Mouse (Mus musculus) cerebellum, adult 8-10 months (tissue): ENCODE measurements around the gene Fam234b.

Experiments
- DNase-seq: peaks from one replicate; pipeline ENCODE4 v3.0.0; 2022

The Fam234b gene

DNA sequence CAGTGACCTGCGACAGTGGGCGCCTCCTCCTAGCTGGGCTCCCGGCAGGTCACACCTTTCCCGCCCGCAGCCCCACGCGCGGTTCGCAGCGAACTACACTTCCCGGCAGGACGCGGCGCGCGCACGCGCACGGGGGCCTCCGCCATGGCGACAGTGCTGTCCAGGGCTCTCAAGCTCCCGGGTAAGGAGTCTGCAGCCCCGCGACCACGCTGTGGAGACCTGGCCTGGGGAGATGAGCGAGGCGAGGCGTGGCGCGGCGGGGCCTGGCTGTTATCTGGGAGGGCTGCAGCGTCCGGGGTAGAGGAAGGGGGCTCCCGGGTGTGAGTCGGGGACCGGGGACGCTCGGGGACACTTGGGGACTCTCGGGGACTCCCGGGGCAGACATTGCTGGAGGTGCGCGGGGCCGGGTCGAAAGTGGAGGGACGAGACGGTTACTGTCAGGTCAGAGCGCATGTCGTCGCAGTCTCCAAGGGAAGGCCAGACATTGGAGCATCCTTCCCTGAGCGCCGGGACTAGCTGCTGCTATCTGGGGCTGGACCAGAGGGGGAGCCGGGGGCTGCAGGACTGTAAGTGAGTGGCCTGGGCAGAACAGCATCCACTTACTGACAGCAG, at the start of gene Fam234b, which contains the start of gene Hebp1:
Gene Fam234b (plus strand): TSS at position 57 of the 612 bp plus-strand sequence.
Gene Hebp1 (minus strand): TSS at position 102 of the 612 bp plus-strand sequence.
- DNase-seq: peak; percentile 90

- DNase-seq: peak; percentile 14
Measured at GRCm38 (mm10) chr6:135148506-135148905, 49.3 kb upstream of the Fam234b start.

GRCm38 (mm10) chr6:135149175-135149574, 48.6 kb upstream of the Fam234b start:
- DNase-seq: no peak

GRCm38 (mm10) chr6:135149722-135150121, 48.1 kb upstream of the Fam234b start:
- no peak for DNase-seq

- no peak for DNase-seq
Measured at GRCm38 (mm10) chr6:135150311-135150710, 47.5 kb upstream of the Fam234b start.

DNA sequence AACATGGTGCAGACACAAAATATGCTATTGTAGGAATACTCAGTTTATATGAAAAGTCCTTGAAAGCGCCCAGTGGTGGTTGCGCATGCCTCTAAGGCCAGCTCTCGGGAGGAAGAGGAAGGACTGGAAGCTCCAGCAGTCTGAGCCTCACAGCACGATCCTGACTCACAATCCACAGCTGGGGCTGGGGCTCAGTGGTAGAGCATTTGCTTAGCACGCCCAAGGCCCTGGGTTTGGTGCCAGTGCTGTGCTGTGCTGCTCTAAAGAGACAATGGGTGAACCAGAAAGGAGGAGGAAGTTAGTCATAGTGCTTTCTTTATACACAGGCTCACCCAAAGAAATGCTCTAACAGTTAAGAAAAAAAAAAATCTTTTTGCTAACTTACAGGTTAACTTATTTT, 44.1 kb upstream of the Fam234b start:
- DNase-seq: no peak

- DNase-seq: no peak
Measured at GRCm38 (mm10) chr6:135156597-135156996, 41.2 kb upstream of the Fam234b start.

DNA sequence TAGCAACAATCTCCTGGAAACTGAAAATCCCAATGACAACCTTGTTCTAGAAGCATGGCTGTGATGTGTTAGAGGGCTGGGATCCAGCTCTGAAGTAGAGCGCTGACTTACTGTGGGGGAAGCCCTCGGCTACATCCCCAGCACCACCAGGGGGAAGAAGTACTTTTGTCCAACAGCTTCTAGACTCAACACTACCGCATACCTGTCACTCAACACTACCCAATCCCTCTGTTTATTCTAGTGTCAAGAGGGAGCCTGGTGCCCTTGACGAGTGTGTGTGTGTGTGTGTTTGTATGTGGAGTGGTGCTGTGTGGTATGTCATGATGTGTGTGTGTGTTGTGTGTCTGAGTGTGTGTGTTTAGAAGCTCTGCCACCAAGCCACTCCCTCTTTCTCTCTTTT, 40.3 kb upstream of the Fam234b start:
- DNase-seq: no peak

DNA sequence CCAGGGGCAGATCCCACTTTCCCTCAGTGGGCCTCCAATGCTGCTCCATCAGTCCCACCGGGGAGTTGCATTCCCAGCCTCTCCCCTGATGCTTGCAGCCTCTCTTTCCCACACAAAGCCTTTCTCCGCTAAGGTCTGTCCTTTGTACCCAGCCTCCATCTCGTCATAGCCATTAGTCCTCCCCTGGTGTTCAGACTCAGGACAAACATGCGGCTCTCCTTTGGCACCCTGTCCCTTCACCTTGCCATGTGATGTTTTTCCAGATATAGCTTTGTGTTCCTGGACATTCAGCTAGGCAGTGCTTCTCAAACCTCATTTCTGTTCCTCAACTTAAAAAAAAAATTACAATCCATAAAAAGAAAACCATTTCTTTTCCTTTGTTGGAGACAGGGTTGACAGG, 39.3 kb upstream of the Fam234b start:
- DNase-seq: no peak

DNA sequence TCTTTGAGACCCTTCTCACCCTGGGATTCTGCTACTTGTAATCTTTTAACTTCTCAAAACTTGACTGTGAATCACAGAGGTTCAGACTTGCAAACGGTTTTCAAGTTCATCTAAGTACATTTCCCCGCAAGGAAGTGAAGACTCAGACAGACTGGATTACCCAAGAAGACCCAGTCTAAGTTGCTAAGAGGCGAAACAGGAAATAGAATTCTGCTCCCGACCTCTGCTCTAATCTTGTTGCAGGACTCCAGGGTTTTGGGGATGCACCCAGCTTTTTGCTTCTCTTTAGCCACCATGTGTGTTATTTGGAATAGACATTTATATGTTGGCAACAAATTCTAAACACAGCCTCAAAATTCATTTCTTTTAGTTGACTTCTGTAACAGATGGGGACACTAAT, 36.4 kb upstream of the Fam234b start:
- no peak for DNase-seq

DNA sequence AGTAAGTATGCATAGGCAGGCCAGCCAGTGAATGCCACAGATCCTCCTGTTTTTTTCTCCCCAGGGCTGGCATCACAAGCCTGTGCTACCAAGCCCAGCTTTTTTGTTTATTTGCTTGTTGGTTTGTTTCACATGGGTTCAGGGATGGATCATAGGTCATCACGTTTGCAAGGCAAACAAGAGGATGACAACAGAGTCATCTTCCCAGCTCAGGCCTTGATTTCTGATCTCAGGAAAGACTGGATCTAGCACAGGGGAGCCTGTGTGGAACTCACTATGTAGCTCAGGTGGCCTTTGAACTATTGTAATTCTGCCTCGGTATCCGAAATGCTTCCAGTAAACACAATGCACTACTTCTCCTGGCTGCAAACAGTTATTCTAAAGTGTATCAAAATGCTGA, 35.5 kb upstream of the Fam234b start:
- no peak for DNase-seq

DNA sequence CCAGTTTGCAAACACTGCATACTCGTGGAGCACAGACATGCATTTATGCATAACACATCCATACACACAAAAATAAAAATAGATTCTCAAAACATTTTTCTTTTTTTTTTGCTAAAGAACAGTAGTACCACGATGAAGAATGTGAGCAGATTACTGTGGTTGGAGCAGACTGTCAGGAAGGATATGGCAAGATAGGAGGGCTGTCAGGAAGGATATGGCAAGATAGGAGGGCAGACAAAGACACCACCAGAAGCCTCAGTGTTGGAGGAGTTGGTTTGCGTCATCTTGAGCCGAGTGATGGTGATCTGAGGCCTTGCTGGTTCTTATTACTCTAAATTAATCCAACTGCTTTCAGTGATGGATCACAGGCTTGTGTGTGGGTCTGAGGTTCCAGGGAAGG, 34.9 kb upstream of the Fam234b start:
- no peak for DNase-seq

GRCm38 (mm10) chr6:135165191-135165590, 32.6 kb upstream of the Fam234b start:
- DNase-seq: no peak

DNA sequence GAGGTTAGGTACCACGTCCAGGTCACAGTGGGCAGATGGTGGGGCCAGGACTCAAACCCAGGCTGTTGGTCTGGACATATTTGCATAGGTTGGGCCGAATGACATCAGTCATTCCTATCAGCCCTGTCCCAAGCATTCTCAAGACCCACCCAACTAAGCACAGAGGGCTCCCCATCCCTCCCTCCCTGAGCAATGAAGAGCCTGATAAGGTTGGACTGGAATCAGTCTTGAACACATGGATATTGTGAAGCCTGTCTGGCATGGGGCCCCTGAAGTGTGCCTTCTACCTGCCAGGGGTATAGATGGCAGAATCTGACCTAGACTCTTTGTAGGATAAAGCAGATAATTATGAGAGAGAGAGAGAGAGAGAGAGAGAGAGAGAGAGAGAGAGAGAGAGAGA, 32.1 kb upstream of the Fam234b start:
- DNase-seq: no peak

- no peak for DNase-seq
Measured at GRCm38 (mm10) chr6:135166262-135166661, 31.5 kb upstream of the Fam234b start.

GRCm38 (mm10) chr6:135166712-135167111, 31.1 kb upstream of the Fam234b start:
- DNase-seq: no peak

DNA sequence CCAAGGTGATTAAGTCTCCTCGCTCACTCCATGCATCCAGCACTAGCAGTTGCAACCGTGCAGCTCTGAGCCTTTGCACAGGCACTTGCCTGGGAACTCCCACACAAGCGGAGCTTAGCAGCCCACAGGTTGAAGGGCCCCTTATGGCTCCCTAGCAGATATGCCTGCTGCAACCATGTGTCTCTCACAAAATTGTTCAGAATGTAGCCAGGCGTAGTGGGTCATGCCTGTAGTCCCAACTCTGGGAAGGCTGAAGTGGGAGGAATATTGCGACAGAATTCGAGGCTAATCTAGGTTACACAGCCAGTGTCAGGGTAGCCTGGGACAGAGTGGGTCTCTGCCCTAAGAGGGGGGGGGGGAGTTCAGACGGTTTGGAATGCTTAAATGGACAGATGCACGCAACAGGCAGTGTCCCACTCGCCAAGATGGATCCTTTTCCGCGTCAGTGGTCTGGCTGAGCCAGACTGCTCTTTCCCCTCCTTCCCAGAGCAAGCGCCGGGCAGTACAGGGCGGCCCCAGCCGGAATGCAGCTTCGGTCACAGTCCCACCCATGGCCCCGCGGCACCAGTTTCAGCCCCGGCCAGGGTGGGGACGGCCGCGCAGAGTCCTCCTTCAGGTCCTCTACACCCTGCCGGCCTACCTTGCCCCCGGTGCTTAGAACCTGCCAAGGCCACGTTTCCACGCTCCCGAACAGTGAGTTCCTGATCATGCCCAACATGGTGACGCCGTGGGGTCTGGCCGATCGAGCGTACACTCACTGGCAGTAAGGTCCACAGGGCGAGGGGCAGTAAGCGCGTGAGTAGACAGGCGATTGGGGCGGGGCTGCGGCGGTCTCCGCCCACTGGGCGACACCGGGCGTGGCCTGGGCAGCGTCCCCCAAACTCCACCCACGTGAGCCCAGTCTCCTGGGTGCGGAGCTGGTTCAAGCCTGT, 30.1 kb upstream of the Fam234b start:
- peak; percentile 70 for DNase-seq

DNA sequence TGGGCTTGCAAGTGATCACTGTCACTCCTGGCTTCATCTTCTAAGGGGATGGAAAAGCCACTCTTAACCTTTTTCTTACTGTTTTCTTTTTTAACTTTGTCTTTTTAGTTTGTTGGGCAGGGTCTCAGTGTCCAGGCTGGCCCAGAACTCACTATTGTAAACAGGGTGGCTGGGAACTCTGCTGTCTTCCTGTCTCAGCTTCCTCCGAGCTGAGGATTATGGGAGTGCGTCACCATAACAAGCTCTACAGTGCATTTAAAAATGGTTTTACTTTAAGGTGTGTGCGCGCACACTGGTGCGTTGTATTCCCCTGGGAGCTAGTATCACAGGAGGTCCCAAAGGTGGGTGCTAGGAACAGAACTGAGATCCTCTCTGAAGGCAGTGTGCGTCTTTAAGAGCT, 29.3 kb upstream of the Fam234b start:
- DNase-seq: no peak

DNA sequence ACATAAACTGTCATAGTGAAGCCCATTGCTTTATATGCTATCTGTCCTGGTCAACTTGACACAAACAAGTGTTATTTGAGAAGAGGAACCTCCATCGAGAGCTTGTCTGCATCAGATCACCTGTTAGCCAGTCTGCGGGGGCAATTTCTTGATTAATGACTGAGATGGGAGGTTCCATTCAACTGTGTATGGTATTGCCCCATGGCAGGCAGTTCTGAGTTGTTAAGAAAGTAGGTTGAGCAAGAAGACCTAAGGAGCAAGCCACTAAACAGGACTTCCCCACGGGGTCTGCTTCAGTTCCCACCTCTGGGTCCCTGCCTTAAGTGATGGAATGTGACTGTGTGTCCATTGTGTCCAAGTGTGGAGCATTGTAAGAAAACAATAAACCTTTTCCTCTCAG, 28.5 kb upstream of the Fam234b start:
- no peak for DNase-seq

DNA sequence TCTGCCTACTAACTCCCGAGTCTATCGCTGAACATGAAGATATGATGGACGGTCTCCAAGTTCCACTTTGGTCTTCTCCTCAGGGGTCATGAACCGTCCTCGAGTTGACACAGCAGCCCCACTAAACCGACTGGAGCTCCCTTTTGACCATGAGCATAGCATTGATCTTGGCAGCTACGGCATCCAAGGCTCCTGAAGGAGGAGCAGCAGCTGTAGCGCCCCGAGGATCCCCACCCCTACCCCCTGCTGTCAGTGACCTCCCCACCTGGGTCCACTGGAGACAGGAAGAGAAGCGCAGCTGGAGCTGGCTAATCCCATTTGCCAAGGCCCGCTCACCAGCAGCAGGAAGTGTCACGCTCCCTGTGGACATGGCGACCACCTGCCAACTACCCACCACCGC, 26.0 kb upstream of the Fam234b start:
- DNase-seq: no peak

GRCm38 (mm10) chr6:135175014-135175413, 22.8 kb upstream of the Fam234b start:
- no peak for DNase-seq

- DNase-seq: no peak
Measured at GRCm38 (mm10) chr6:135177271-135177670, 20.5 kb upstream of the Fam234b start.

DNA sequence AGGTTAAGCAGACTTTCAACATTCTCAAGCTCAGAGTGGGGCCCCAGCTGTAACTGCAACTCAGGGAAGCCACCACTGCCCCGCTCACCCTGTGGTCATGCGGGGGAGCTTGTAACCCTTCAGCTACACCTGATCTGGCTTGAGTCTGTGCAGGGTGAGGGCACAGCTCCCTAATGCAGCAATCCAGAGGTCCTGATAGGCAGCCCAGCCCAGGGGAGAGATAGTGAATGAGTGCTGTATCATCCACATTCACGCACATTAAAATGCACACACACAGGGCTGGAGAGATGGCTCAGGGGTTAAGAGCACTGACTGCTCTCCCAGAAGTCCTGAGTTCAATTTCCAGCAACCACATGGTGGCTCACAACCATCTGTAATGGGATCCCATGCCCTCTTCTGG, 19.2 kb upstream of the Fam234b start:
- no peak for DNase-seq

DNA sequence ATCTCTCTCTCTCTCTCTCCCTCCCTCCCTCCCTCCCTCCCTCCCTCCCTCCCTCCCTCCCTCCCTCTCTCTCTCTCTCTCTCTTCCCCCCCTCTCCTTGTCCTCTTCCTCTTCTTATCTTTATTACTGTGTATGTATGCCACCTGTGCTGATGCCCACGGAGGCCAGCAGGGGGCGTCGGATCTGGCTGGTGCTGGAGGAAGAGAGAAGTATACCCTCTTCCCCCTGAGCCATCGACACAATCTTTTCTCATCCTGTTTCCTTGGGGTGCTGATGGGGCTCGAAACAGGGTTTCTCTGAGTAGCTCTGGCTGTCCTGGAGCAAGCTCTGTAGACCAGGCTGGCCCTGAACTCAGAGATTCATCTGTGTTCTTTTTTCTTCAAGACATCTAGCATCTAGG, 14.9 kb upstream of the Fam234b start:
- no peak for DNase-seq
